18 mouse cellular contexts compared by ENCODE assay signal in genomic region chr7:34680771-34681421, GRCm38 (mm10). TPM values are rescaled to one million over a fixed set of nuclear protein-coding genes. Genes with fewer than 3 reads are reported as not detected.
DNase-seq lines count a peak whose midpoint lies in the region; ATAC-seq and TF ChIP-seq lines count a peak whose summit lies in the region.
"Had no signal": no experiment of that assay in that cellular context is flagged by ENCODE, and none has a peak within 500 bp of the region (broad histone marks: within the 10 kb centered on the region; RNA-seq: fewer than 3 reads in every experiment).

No protein-coding gene starts in this region.

- peak overlapping the region; percentile 54; the same call in 1 of the 2 replicates for H3K27ac ChIP-seq in forebrain, embryonic 13.5 days
- no peak overlapping the region for H3K27ac ChIP-seq in forebrain, embryonic 10.5 days
- no peak overlapping the region for H3K27ac ChIP-seq in lung, embryonic 14.5 days (ENCODE audit: low read depth)
- peak overlapping the region; percentile 65 for H3K27ac ChIP-seq in forebrain, embryonic 15.5 days (replicated peaks)
- peak overlapping the region; percentile 43 for H3K27ac ChIP-seq in midbrain, embryonic 15.5 days
- no peak overlapping the region for H3K27ac ChIP-seq in heart, embryonic 11.5 days (ENCODE audit: low read depth, low read length)
- H3K27ac ChIP-seq: heart, embryonic 13.5 days; limb, embryonic 15.5 days had no signal

- no peak overlapping the region for H3K4me2 ChIP-seq in forebrain, embryonic 13.5 days
- no peak overlapping the region for H3K4me2 ChIP-seq in lung, embryonic 14.5 days
- H3K4me2 ChIP-seq in forebrain, embryonic 15.5 days (replicated peaks): 0 out of 2 replicates have a peak overlapping the region, but pooled peaks have one; percentile 6
- no peak overlapping the region for H3K4me2 ChIP-seq in midbrain, embryonic 15.5 days
- no peak overlapping the region; the same call in 1 of the 2 replicates for H3K4me2 ChIP-seq in heart, embryonic 11.5 days
- H3K4me2 ChIP-seq: heart, embryonic 13.5 days; limb, embryonic 15.5 days had no signal

- no peaks in the 10 kb centered on the region for H3K36me3 ChIP-seq in forebrain, embryonic 13.5 days (ENCODE audit: poor library complexity, severe bottlenecking)
- no peaks in the 10 kb centered on the region for H3K36me3 ChIP-seq in forebrain, embryonic 10.5 days (replicated peaks)
- no peaks in the 10 kb centered on the region for H3K36me3 ChIP-seq in lung, embryonic 14.5 days (ENCODE audit: insufficient read depth)
- no peaks in the 10 kb centered on the region for H3K36me3 ChIP-seq in forebrain, embryonic 15.5 days
- no peaks in the 10 kb centered on the region for H3K36me3 ChIP-seq in midbrain, embryonic 15.5 days (replicated peaks)
- H3K36me3 ChIP-seq in heart, embryonic 11.5 days (ENCODE audit: control insufficient read depth, insufficient read depth, low read length): no peaks in the 10 kb centered on the region
- H3K36me3 ChIP-seq: heart, embryonic 13.5 days; limb, embryonic 15.5 days had no signal

- no peak for TF ChIP-seq POLR2A in lung, adult 2 months (IDR thresholded peaks at IDR 0.05; ENCODE audit: borderline replicate concordance, extremely low read depth, low read depth, low read length)

- 63% methylated on average over 15 of the region's 15 CpGs for WGBS in forebrain, embryonic 13.5 days
- 71% methylated on average over 15 of the region's 15 CpGs for WGBS in forebrain, embryonic 10.5 days
- 28% methylated on average over 15 of the region's 15 CpGs for WGBS in lung, embryonic 14.5 days
- 36% methylated on average over 15 of the region's 15 CpGs for WGBS in lung, adult 2 months
- 47% methylated on average over 15 of the region's 15 CpGs for WGBS in forebrain, embryonic 15.5 days
- WGBS in midbrain, embryonic 15.5 days: 39% methylated on average over 15 of the region's 15 CpGs
- WGBS in heart, embryonic 11.5 days (ENCODE audit: insufficient replicate concordance): 40% methylated on average over 15 of the region's 15 CpGs

- TF ChIP-seq CTCF in lung, embryonic 14.5 days (IDR thresholded peaks at IDR 0.05; ENCODE audit: low read depth): peak; percentile 22; the same call in 1 of the 2 replicates
- no peak for TF ChIP-seq CTCF in lung, adult 2 months (IDR thresholded peaks at IDR 0.05; ENCODE audit: insufficient read depth, low read length)

- H3K4me1 ChIP-seq in forebrain, embryonic 13.5 days: peaks cover 25% of the 10 kb centered on the region
- peaks cover 4% of the 10 kb centered on the region for H3K4me1 ChIP-seq in forebrain, embryonic 10.5 days
- no peaks in the 10 kb centered on the region for H3K4me1 ChIP-seq in lung, embryonic 14.5 days (ENCODE audit: insufficient read depth)
- 0 out of 2 replicates have a peak, but pooled peaks cover 2% of the 10 kb centered on the region for H3K4me1 ChIP-seq in lung, adult 2 months (ENCODE audit: control insufficient read depth, insufficient read depth, low read length)
- H3K4me1 ChIP-seq in forebrain, embryonic 15.5 days: peaks cover 18% of the 10 kb centered on the region
- H3K4me1 ChIP-seq in midbrain, embryonic 15.5 days: peaks cover 17% of the 10 kb centered on the region
- no peaks in the 10 kb centered on the region for H3K4me1 ChIP-seq in heart, embryonic 11.5 days (ENCODE audit: control insufficient read depth, insufficient read depth, low read length)

- ATAC-seq in forebrain, embryonic 13.5 days: peak; percentile 66
- no peak for ATAC-seq in lung, embryonic 14.5 days (ENCODE audit: insufficient read depth)
- ATAC-seq in forebrain, embryonic 15.5 days (replicated peaks): peak; percentile 61
- ATAC-seq in midbrain, embryonic 15.5 days (replicated peaks): peak; percentile 74
- no peak for ATAC-seq in frontal cortex, adult (ENCODE audit: low TSS enrichment)
- ATAC-seq in heart, embryonic 11.5 days (replicated peaks; ENCODE audit: insufficient number of reproducible peaks, low FRiP score, low TSS enrichment): no peak
- ATAC-seq: Patski had no signal

- H3K9me3 ChIP-seq in forebrain, embryonic 13.5 days (replicated peaks): no peaks in the 10 kb centered on the region
- no peaks in the 10 kb centered on the region for H3K9me3 ChIP-seq in forebrain, embryonic 10.5 days
- no peaks in the 10 kb centered on the region for H3K9me3 ChIP-seq in lung, embryonic 14.5 days (ENCODE audit: low read depth, low read length)
- no peaks in the 10 kb centered on the region for H3K9me3 ChIP-seq in forebrain, embryonic 15.5 days
- H3K9me3 ChIP-seq in midbrain, embryonic 15.5 days: no peaks in the 10 kb centered on the region
- no peaks in the 10 kb centered on the region for H3K9me3 ChIP-seq in heart, embryonic 11.5 days (replicated peaks; ENCODE audit: control insufficient read depth, low read length)
- H3K9me3 ChIP-seq: heart, embryonic 13.5 days; limb, embryonic 15.5 days had no signal

- H3K27me3 ChIP-seq in forebrain, embryonic 13.5 days: peaks cover 6% of the 10 kb centered on the region
- peaks cover 10% of the 10 kb centered on the region for H3K27me3 ChIP-seq in forebrain, embryonic 10.5 days (ENCODE audit: poor library complexity, severe bottlenecking)
- H3K27me3 ChIP-seq in lung, embryonic 14.5 days (ENCODE audit: insufficient read depth, low read length): peaks cover 26% of the 10 kb centered on the region
- peaks cover 2% of the 10 kb centered on the region; the same call in 1 of the 2 replicates for H3K27me3 ChIP-seq in forebrain, embryonic 15.5 days
- peaks cover 1% of the 10 kb centered on the region for H3K27me3 ChIP-seq in midbrain, embryonic 15.5 days (replicated peaks)
- peaks cover 12% of the 10 kb centered on the region for H3K27me3 ChIP-seq in heart, embryonic 11.5 days (ENCODE audit: control insufficient read depth, insufficient read depth, low read length)

- DNase-seq in forebrain, embryonic 10.5 days (ENCODE audit: extremely low spot score, low spot score): no peak
- no peak for DNase-seq in lung, embryonic 14.5 days
- DNase-seq in lung, adult 2 months: no peak
- DNase-seq: B cell, adult 2 months; cerebellum, adult 11 months; gastrocnemius, postnatal 36 days; kidney, adult 2 months; kidney, postnatal 36 days; lung, adult 18-20 months had no signal

- H3K9ac ChIP-seq in forebrain, embryonic 13.5 days: no peak overlapping the region
- no peak overlapping the region for H3K9ac ChIP-seq in lung, embryonic 14.5 days
- H3K9ac ChIP-seq in forebrain, embryonic 15.5 days (replicated peaks): no peak overlapping the region
- H3K9ac ChIP-seq in midbrain, embryonic 15.5 days: no peak overlapping the region
- no peak overlapping the region for H3K9ac ChIP-seq in heart, embryonic 11.5 days (ENCODE audit: low read depth, low read length)
- H3K9ac ChIP-seq: heart, embryonic 13.5 days; limb, embryonic 15.5 days had no signal

- H3K4me3 ChIP-seq in forebrain, embryonic 13.5 days: no peak overlapping the region
- H3K4me3 ChIP-seq in forebrain, embryonic 10.5 days: no peak overlapping the region
- H3K4me3 ChIP-seq in lung, embryonic 14.5 days (ENCODE audit: low read depth, low read length): no peak overlapping the region
- no peak overlapping the region for H3K4me3 ChIP-seq in lung, adult 2 months (replicated peaks; ENCODE audit: extremely low read depth, low read depth, low read length)
- H3K4me3 ChIP-seq in forebrain, embryonic 15.5 days: no peak overlapping the region
- H3K4me3 ChIP-seq in midbrain, embryonic 15.5 days: no peak overlapping the region
- no peak overlapping the region for H3K4me3 ChIP-seq in heart, embryonic 11.5 days (ENCODE audit: low read depth, low read length)
- H3K4me3 ChIP-seq: heart, embryonic 13.5 days; limb, embryonic 15.5 days; myocyte had no signal

RNA-seq across cellular contexts. Expression of gene Kctd15, which starts 24.4 kb away (rescaled TPM):
- 28.9 and 35.8 TPM in 2 replicates for polyA plus RNA-seq in forebrain, embryonic 13.5 days (2015; fragmentation: Nextera tagmentation; extraction: Ambion mirVana)
- polyA plus RNA-seq in forebrain, embryonic 10.5 days (2016; fragmentation: Nextera tagmentation; extraction: Ambion mirVana): 57.1 and 61.0 TPM in 2 replicates
- 11.0 and 11.4 TPM in 2 replicates for polyA plus RNA-seq in lung, embryonic 14.5 days (2014; fragmentation: Nextera tagmentation; extraction: Ambion mirVana)
- 25.1 and 27.5 TPM in 2 replicates for polyA plus RNA-seq in lung, adult 2 months (2012; rRNA removed)
- polyA plus RNA-seq in forebrain, embryonic 15.5 days (2015; fragmentation: Nextera tagmentation; extraction: Ambion mirVana): 27.7 and 29.0 TPM in 2 replicates
- polyA plus RNA-seq in midbrain, embryonic 15.5 days (2015; fragmentation: Nextera tagmentation; extraction: Ambion mirVana): 29.1 and 31.7 TPM in 2 replicates
- 4.5 and 5.7 TPM in 2 replicates for polyA plus RNA-seq in heart, embryonic 11.5 days (2014; fragmentation: Nextera tagmentation; extraction: Ambion mirVana)

Comparison
In these comparisons a context has a peak if more than half of its experiments do, and no peak if none do; other contexts are left out.
1. H3K27ac ChIP-seq: peak in forebrain, embryonic 13.5 days (single experiment), forebrain, embryonic 15.5 days (single experiment) and midbrain, embryonic 15.5 days (single experiment); none in forebrain, embryonic 10.5 days (single experiment), lung, embryonic 14.5 days (single experiment) and heart, embryonic 11.5 days (single experiment).
2. ATAC-seq: peak in forebrain, embryonic 13.5 days (single experiment), forebrain, embryonic 15.5 days (single experiment) and midbrain, embryonic 15.5 days (single experiment); none in lung, embryonic 14.5 days (single experiment), frontal cortex, adult (single experiment) and heart, embryonic 11.5 days (single experiment).